Mouse (Mus musculus) embryonic fibroblast, embryonic 13.5 days (primary cell): ENCODE data around the gene Chmp1a.

Experiments used
- CTCF ChIP-seq: IDR thresholded peaks from 2 replicates; pipeline ENCODE4 v1.5.1; 2011; ENCODE audit warnings: mild to moderate bottlenecking, control low read depth, low read length, moderate library complexity, borderline replicate concordance; ENCODE audit not compliant: insufficient read depth
- POLR2A ChIP-seq: IDR thresholded peaks from 2 replicates; pipeline ENCODE4 v1.6.1; 2011; ENCODE audit warnings: low read depth, mild to moderate bottlenecking, control low read depth, low read length, moderate library complexity

GRCm38 (mm10) chr8:123250940-123251339, 38.4 kb upstream of the Chmp1a start:
- TF ChIP-seq POLR2A = no peak
- TF ChIP-seq CTCF = no peak
